Mouse (Mus musculus): ENCODE measurements around the gene AC161166.1. TPM values are rescaled to one million over a fixed set of nuclear protein-coding genes. Genes with fewer than 3 reads are reported as not detected.
"Not testable (repeated sequence)": the region's sequence is repeated elsewhere in the genome, so short reads cannot be mapped to it uniquely, and the experiment has no call there.

Gene AC161166.1
- polyA plus RNA-seq, 1 experiment from 2014 or later: 0.20 TPM

- Histone ChIP-seq H3K27ac (ENCODE audit: low read depth, low read length) (no peak overlapping the region), H3K9me3 (replicated peaks; ENCODE audit: control insufficient read depth, low read length) (no peaks in the 10 kb centered on the region), H3K36me3 (ENCODE audit: control insufficient read depth, insufficient read depth, low read length) (peaks cover 31% of the 10 kb centered on the region), H3K27me3 (replicated peaks; ENCODE audit: control insufficient read depth, insufficient read depth, low read length) (no peaks in the 10 kb centered on the region), H3K4me2 (ENCODE audit: low read length) (no peak overlapping the region), H3K4me1 (ENCODE audit: control insufficient read depth, insufficient read depth, low read length) (no peaks in the 10 kb centered on the region), H3K9ac (ENCODE audit: low read length) (no peak overlapping the region), H3K4me3 (ENCODE audit: low read depth, low read length) (no peak overlapping the region)
- 15% methylated on average over 3 of the region's 3 CpGs for WGBS
- ATAC-seq (no peak), DNase-seq (ENCODE audit: low spot score) (no peak)
These were observed 6.9 kb upstream of the AC161166.1 start for GRCm38 (mm10) chr7:24519130-24519529.

GRCm38 (mm10) chr7:24517654-24518053 is 5.4 kb upstream of the AC161166.1 start:
- H3K4me1 ChIP-seq (ENCODE audit: control insufficient read depth, insufficient read depth, low read length): no peaks in the 10 kb centered on the region
- peak; percentile 68 for ATAC-seq
- H3K4me3 ChIP-seq (ENCODE audit: low read depth, low read length): no peak overlapping the region
- peak; percentile 72 for DNase-seq (ENCODE audit: low spot score)
- no peaks in the 10 kb centered on the region for H3K9me3 ChIP-seq (replicated peaks; ENCODE audit: control insufficient read depth, low read length)
- no peaks in the 10 kb centered on the region for H3K27me3 ChIP-seq (replicated peaks; ENCODE audit: control insufficient read depth, insufficient read depth, low read length)
- peak overlapping the region; percentile 23; the same call in 1 of the 2 replicates for H3K27ac ChIP-seq (ENCODE audit: low read depth, low read length)
- 38% methylated on average over 6 of the region's 6 CpGs for WGBS
- no peak overlapping the region for H3K4me2 ChIP-seq (ENCODE audit: low read length)
- no peak overlapping the region; the same call in 1 of the 2 replicates for H3K9ac ChIP-seq (ENCODE audit: low read length)
- peaks cover 46% of the 10 kb centered on the region for H3K36me3 ChIP-seq (ENCODE audit: control insufficient read depth, insufficient read depth, low read length)

- Histone ChIP-seq H3K9ac (ENCODE audit: low read length) (no peak overlapping the region), H3K4me2 (ENCODE audit: low read length) (no peak overlapping the region), H3K4me1 (ENCODE audit: control insufficient read depth, insufficient read depth, low read length) (no peaks in the 10 kb centered on the region), H3K4me3 (ENCODE audit: low read depth, low read length) (no peak overlapping the region), H3K36me3 (ENCODE audit: control insufficient read depth, insufficient read depth, low read length) (peaks cover 52% of the 10 kb centered on the region), H3K9me3 (replicated peaks; ENCODE audit: control insufficient read depth, low read length) (no peaks in the 10 kb centered on the region), H3K27me3 (replicated peaks; ENCODE audit: control insufficient read depth, insufficient read depth, low read length) (no peaks in the 10 kb centered on the region), H3K27ac (ENCODE audit: low read depth, low read length) (no peak overlapping the region)
- DNase-seq (ENCODE audit: low spot score) (no peak), ATAC-seq (no peak)
- 34% methylated on average over 5 of the region's 5 CpGs for WGBS
These were observed 4.8 kb upstream of the AC161166.1 start for GRCm38 (mm10) chr7:24517077-24517476.

GRCm38 (mm10) chr7:24516319-24516718 is 4.1 kb upstream of the AC161166.1 start:
- peak; percentile 27 for DNase-seq (ENCODE audit: low spot score)
- not testable (repeated sequence) for H3K9ac ChIP-seq (ENCODE audit: low read length); H3K9me3 ChIP-seq (replicated peaks; ENCODE audit: control insufficient read depth, low read length); H3K4me2 ChIP-seq (ENCODE audit: low read length); H3K27ac ChIP-seq (ENCODE audit: low read depth, low read length); H3K4me3 ChIP-seq (ENCODE audit: low read depth, low read length); ATAC-seq; H3K27me3 ChIP-seq (replicated peaks; ENCODE audit: control insufficient read depth, insufficient read depth, low read length); H3K4me1 ChIP-seq (ENCODE audit: control insufficient read depth, insufficient read depth, low read length)
- peaks cover 59% of the 10 kb centered on the region for H3K36me3 ChIP-seq (ENCODE audit: control insufficient read depth, insufficient read depth, low read length)
- 67% methylated on average over 8 of the region's 8 CpGs for WGBS

- H3K36me3 ChIP-seq (ENCODE audit: control insufficient read depth, insufficient read depth, low read length): peaks cover 35% of the 10 kb centered on the region
- no peak for DNase-seq (ENCODE audit: low spot score)
- H3K9ac ChIP-seq (ENCODE audit: low read length): peak overlapping the region; percentile 93
- peak overlapping the region; percentile 100 for H3K27ac ChIP-seq (ENCODE audit: low read depth, low read length)
- 1% methylated on average over 20 of the region's 20 CpGs for WGBS
- H3K27me3 ChIP-seq (replicated peaks; ENCODE audit: control insufficient read depth, insufficient read depth, low read length): no peaks in the 10 kb centered on the region
- H3K9me3 ChIP-seq (replicated peaks; ENCODE audit: control insufficient read depth, low read length): no peaks in the 10 kb centered on the region
- peak overlapping the region; percentile 71 for H3K4me2 ChIP-seq (ENCODE audit: low read length)
- H3K4me1 ChIP-seq (ENCODE audit: control insufficient read depth, insufficient read depth, low read length): peaks cover 28% of the 10 kb centered on the region
- peak; percentile 3; the same call in 1 of the 2 replicates for ATAC-seq
- peak overlapping the region; percentile 61 for H3K4me3 ChIP-seq (ENCODE audit: low read depth, low read length)
These were observed 4.5 kb downstream of the AC161166.1 start for GRCm38 (mm10) chr7:24507726-24508114.

- WGBS: under 1% methylated on average over 84 of the region's 84 CpGs
- H3K36me3 ChIP-seq (ENCODE audit: control insufficient read depth, insufficient read depth, low read length): peaks cover 35% of the 10 kb centered on the region
- ATAC-seq: peak; percentile 94
These were observed 5.2 kb downstream of the AC161166.1 start, which contains the start of gene Zfp428 for GRCm38 (mm10) chr7:24506838-24507725. Zfp428 (plus strand) TSS chr7:24507006.

GRCm38 (mm10) chr7:24506476-24506837 is 5.8 kb downstream of the AC161166.1 start:
- Histone ChIP-seq H3K27me3 (replicated peaks; ENCODE audit: control insufficient read depth, insufficient read depth, low read length) (no peaks in the 10 kb centered on the region), H3K4me1 (ENCODE audit: control insufficient read depth, insufficient read depth, low read length) (peaks cover 28% of the 10 kb centered on the region), H3K27ac (ENCODE audit: low read depth, low read length) (peak overlapping the region; percentile 100), H3K4me3 (ENCODE audit: low read depth, low read length) (peak overlapping the region; percentile 61), H3K9ac (ENCODE audit: low read length) (peak overlapping the region; percentile 93), H3K36me3 (ENCODE audit: control insufficient read depth, insufficient read depth, low read length) (peaks cover 35% of the 10 kb centered on the region), H3K9me3 (replicated peaks; ENCODE audit: control insufficient read depth, low read length) (no peaks in the 10 kb centered on the region), H3K4me2 (ENCODE audit: low read length) (peak overlapping the region; percentile 71)
- 0% methylated on average over 12 of the region's 12 CpGs for WGBS
- ATAC-seq (peak; percentile 11; the same call in 1 of the 2 replicates), DNase-seq (ENCODE audit: low spot score) (peak; percentile 87)

More at GRCm38 (mm10) chr7:24506838-24507725, 5.2 kb downstream of the AC161166.1 start, which contains the start of gene Zfp428:
- peak; percentile 99 for DNase-seq (ENCODE audit: low spot score)
- Histone ChIP-seq H3K9ac (ENCODE audit: low read length) (peak within 1 kb of the TSS; percentile 93), H3K4me2 (ENCODE audit: low read length) (peak within 1 kb of the TSS; percentile 71), H3K9me3 (replicated peaks; ENCODE audit: control insufficient read depth, low read length) (no peaks in the 10 kb centered on the region), H3K4me3 (ENCODE audit: low read depth, low read length) (peak within 1 kb of the TSS; percentile 61), H3K27me3 (replicated peaks; ENCODE audit: control insufficient read depth, insufficient read depth, low read length) (no peaks in the 10 kb centered on the region), H3K27ac (ENCODE audit: low read depth, low read length) (peak within 1 kb of the TSS; percentile 100), H3K4me1 (ENCODE audit: control insufficient read depth, insufficient read depth, low read length) (peaks cover 28% of the 10 kb centered on the region)

- peaks cover 28% of the 10 kb centered on the region for H3K4me1 ChIP-seq (ENCODE audit: control insufficient read depth, insufficient read depth, low read length)
- peaks cover 35% of the 10 kb centered on the region for H3K36me3 ChIP-seq (ENCODE audit: control insufficient read depth, insufficient read depth, low read length)
- DNase-seq (ENCODE audit: low spot score) (no peak), ATAC-seq (no peak)
- H3K4me2 ChIP-seq (ENCODE audit: low read length): peak overlapping the region; percentile 71
- 5% methylated on average over 3 of the region's 3 CpGs for WGBS
- peak overlapping the region; percentile 61 for H3K4me3 ChIP-seq (ENCODE audit: low read depth, low read length)
- no peaks in the 10 kb centered on the region for H3K27me3 ChIP-seq (replicated peaks; ENCODE audit: control insufficient read depth, insufficient read depth, low read length)
- H3K9me3 ChIP-seq (replicated peaks; ENCODE audit: control insufficient read depth, low read length): no peaks in the 10 kb centered on the region
- H3K9ac ChIP-seq (ENCODE audit: low read length): peak overlapping the region; percentile 93
- H3K27ac ChIP-seq (ENCODE audit: low read depth, low read length): peak overlapping the region; percentile 100
These were observed 6.2 kb downstream of the AC161166.1 start for GRCm38 (mm10) chr7:24506065-24506459.
